ENCODE assay signal across 8 mouse cellular contexts in the genomic region with DNA sequence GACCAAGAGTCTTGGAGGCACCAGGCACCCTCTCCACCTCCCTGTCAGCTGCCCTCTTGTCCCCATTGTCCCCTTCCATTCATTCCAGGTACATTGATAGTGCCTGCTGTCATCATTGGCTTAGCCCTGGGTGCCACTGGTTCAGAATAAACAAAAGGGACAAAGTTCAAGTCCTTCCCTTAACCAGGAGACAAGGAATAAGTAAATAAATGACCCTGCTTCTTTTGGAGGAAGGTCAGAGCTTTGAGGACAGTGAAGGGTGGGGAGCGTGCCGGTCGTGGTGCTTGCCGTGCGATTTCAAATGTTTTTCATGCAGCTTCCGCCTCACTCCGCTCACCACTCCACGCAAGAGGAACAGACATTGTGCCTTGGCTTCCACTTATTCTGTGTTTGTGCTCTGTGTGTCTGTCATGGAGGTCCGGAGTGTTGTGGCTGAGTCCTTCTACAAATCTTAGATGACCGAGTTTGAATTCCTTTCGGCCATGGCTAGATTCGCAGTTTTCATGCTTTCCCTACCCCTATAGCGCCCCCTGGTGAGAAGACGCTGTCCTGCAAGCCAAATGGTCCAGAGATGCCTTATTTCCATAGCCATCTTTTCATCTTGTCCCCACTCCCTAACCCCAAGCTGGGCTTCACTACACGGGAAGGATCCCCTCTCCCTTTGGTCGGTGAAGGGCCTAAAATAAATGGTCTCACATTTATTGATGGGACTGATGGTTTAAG. TPM values are rescaled to one million over a fixed set of nuclear protein-coding genes. Genes with fewer than 3 reads are reported as not detected.
DNase-seq lines count a peak whose midpoint lies in the region; ATAC-seq and TF ChIP-seq lines count a peak whose summit lies in the region.

No protein-coding gene starts in this region.

- H3K4me3 ChIP-seq in liver, adult 2 months (ENCODE audit: insufficient read depth, low read depth, low read length): peak overlapping the region; percentile 33
- H3K4me3 ChIP-seq in thymus, adult 2 months (ENCODE audit: control insufficient read depth, insufficient read depth, low read length): no peak overlapping the region

- no peaks in the 10 kb centered on the region; the same call in 1 of the 2 replicates for H3K79me2 ChIP-seq in liver, adult 2 months (ENCODE audit: control insufficient read depth, insufficient read depth, low read length)

- peak overlapping the region; percentile 68 for H3K27ac ChIP-seq in liver, adult 2 months (replicated peaks; ENCODE audit: insufficient read depth, low read depth, low read length)
- H3K27ac ChIP-seq in thymus, adult 2 months (ENCODE audit: control insufficient read depth, insufficient read depth, low read length): no peak overlapping the region

- DNase-seq in 3T3-L1 (ENCODE audit: low read depth, low spot score) (peak; percentile 86), R1 (ENCODE audit: low read depth, low spot score) (peak; percentile 75)
- DNase-seq in cerebellum, postnatal 4 days (ENCODE audit: low spot score in 2 of 2): peak; percentile 79 to 87
- DNase-seq in kidney, adult 9 months: peak; percentile 90
- peak; percentile 93 for DNase-seq in liver, adult 2 months (ENCODE audit: extremely low read depth, low read depth, low spot score)
- peak; percentile 32 for DNase-seq in ovary, adult 18-20 months (ENCODE audit: low spot score)
- DNase-seq in thymus, adult 2 months: peak; percentile 83

- peak overlapping the region; percentile 66 for H3K9ac ChIP-seq in liver, adult 2 months (ENCODE audit: low read depth, low read length)

- peaks cover 20% of the 10 kb centered on the region for H3K4me1 ChIP-seq in liver, adult 2 months (ENCODE audit: control insufficient read depth, insufficient read depth, low read length)
- peaks cover 3% of the 10 kb centered on the region; the same call in 1 of the 2 replicates for H3K4me1 ChIP-seq in thymus, adult 2 months (replicated peaks; ENCODE audit: control insufficient read depth, insufficient read depth, low read length)

- no peak for TF ChIP-seq POLR2A in liver, adult 2 months (IDR thresholded peaks at IDR 0.05; ENCODE audit: extremely low read depth, insufficient read depth, low read length)
- no peak for TF ChIP-seq POLR2A in thymus, adult 2 months (IDR thresholded peaks at IDR 0.05; ENCODE audit: control insufficient read depth, extremely low read depth, insufficient read depth, low read length, poor library complexity)

- H3K27me3 ChIP-seq in liver, adult 2 months (ENCODE audit: control insufficient read depth, insufficient read depth, low read length): no peaks in the 10 kb centered on the region
- H3K27me3 ChIP-seq in thymus, adult 2 months (ENCODE audit: control insufficient read depth, insufficient read depth, low read length): no peaks in the 10 kb centered on the region

- TF ChIP-seq CTCF in liver, adult 2 months (IDR thresholded peaks at IDR 0.05; ENCODE audit: low read depth, low read length): peak; percentile 76
- peak; percentile 37; the same call in 1 of the 2 replicates for TF ChIP-seq CTCF in thymus, adult 2 months (IDR thresholded peaks at IDR 0.05; ENCODE audit: borderline replicate concordance, control insufficient read depth, extremely low read depth, insufficient read depth, low read length, poor library complexity)

- 9% methylated on average over 16 of the region's 16 CpGs for WGBS in liver, adult 2 months
- 40% methylated on average over 16 of the region's 16 CpGs for WGBS in thymus, adult 2 months

- peak; percentile 66 for ATAC-seq in granulocyte monocyte progenitor cell, adult 5-6 weeks (replicated peaks; ENCODE audit: poor library complexity, severe bottlenecking)

- no peaks in the 10 kb centered on the region for H3K36me3 ChIP-seq in liver, adult 2 months (ENCODE audit: control insufficient read depth, insufficient read depth, low read length)
- no peaks in the 10 kb centered on the region for H3K36me3 ChIP-seq in thymus, adult 2 months (ENCODE audit: control insufficient read depth, insufficient read depth, low read length)

RNA-seq across cellular contexts. Expression of a gene that starts 6.2 kb away (rescaled TPM):
- total RNA-seq in granulocyte monocyte progenitor cell, adult 5-6 weeks (2014; fragmentation: Nextera tagmentation): 5.2 and 10.2 TPM in 2 replicates
- 17.1 and 20.9 TPM in 2 replicates for total RNA-seq in granulocyte monocyte progenitor cell, adult 5-6 weeks (2017)
- total RNA-seq in liver, adult 2 months (2014; rRNA removed): 12.9 and 15.7 TPM in 2 replicates
- polyA plus RNA-seq in liver, adult 2 months (2012; rRNA removed): 16.5 and 19.4 TPM in 2 replicates
- polyA plus RNA-seq in thymus, adult 2 months (2012; rRNA removed): 30.9 and 37.8 TPM in 2 replicates

RNA-seq across cellular contexts. Expression of a gene that starts 46.5 kb away (rescaled TPM):
- 20.5 and 20.9 TPM in 2 replicates for total RNA-seq in granulocyte monocyte progenitor cell, adult 5-6 weeks (2014; fragmentation: Nextera tagmentation)
- 14.2 and 23.8 TPM in 2 replicates for total RNA-seq in granulocyte monocyte progenitor cell, adult 5-6 weeks (2017)
- 26.6 and 31.5 TPM in 2 replicates for total RNA-seq in liver, adult 2 months (2014; rRNA removed)
- 11.5 and 12.7 TPM in 2 replicates for polyA plus RNA-seq in liver, adult 2 months (2012; rRNA removed)
- polyA plus RNA-seq in thymus, adult 2 months (2012; rRNA removed): 22.9 and 26.8 TPM in 2 replicates

RNA-seq across cellular contexts. Expression of a gene that starts 54.3 kb away (rescaled TPM):
- total RNA-seq in granulocyte monocyte progenitor cell, adult 5-6 weeks (2014; fragmentation: Nextera tagmentation): 182 and 191 TPM in 2 replicates
- 337 and 373 TPM in 2 replicates for total RNA-seq in granulocyte monocyte progenitor cell, adult 5-6 weeks (2017)
- 154 and 173 TPM in 2 replicates for total RNA-seq in liver, adult 2 months (2014; rRNA removed)
- polyA plus RNA-seq in liver, adult 2 months (2012; rRNA removed): 72.2 and 93.9 TPM in 2 replicates
- 92.4 and 119 TPM in 2 replicates for polyA plus RNA-seq in thymus, adult 2 months (2012; rRNA removed)

Comparison
In these comparisons a context has a peak if more than half of its experiments do, and no peak if none do; other contexts are left out.
1. DNase-seq: peak in every context shown above with its lines; median percentile 93 in liver, adult 2 months; 90 in kidney, adult 9 months; 86 in 3T3-L1; 83 in cerebellum, postnatal 4 days; 83 in thymus, adult 2 months; 75 in R1; 32 in ovary, adult 18-20 months.